Mouse (Mus musculus): ENCODE results near the gene Sh2d1b1.

GRCm38 (mm10) chr1:170254893-170255559, 22.1 kb upstream of the Sh2d1b1 start:
- TF ChIP-seq MAX (IDR thresholded peaks at IDR 0.05; ENCODE audit: low read length) (no peak), POLR2AphosphoS2 (IDR thresholded peaks at IDR 0.05; ENCODE audit: low read depth, low read length) (no peak), CTCF (conservative IDR thresholded peaks at IDR 0.05 in 1 of 2, IDR thresholded peaks at IDR 0.05 in 1 of 2; ENCODE audit: low read depth in 2 of 2, low read length in 2 of 2) (no peak), JUND (conservative IDR thresholded peaks at IDR 0.05; ENCODE audit: low read depth, low read length) (no peak), POLR2A (IDR thresholded peaks at IDR 0.05; ENCODE audit: low read depth, low read length) (no peak), E2F4 (IDR thresholded peaks at IDR 0.05; ENCODE audit: insufficient replicate concordance, low read depth, low read length) (no peak), CHD1 (IDR thresholded peaks at IDR 0.05; ENCODE audit: low read depth, low read length) (no peak), USF2 (conservative IDR thresholded peaks at IDR 0.05; ENCODE audit: low read depth, low read length) (no peak)

Measured in CH12.LX (cell line).